Mouse (Mus musculus): ENCODE measurements at regions not wholly inside any gene's neighbourhood (a gene's known extent, or its start where the extent isn't known, plus 50 kb on each side); places are given as distances from the start of the nearest gene placed in this dataset.
A peak's percentile ranks its signal among the peaks of the same experiment; 100 is the strongest.

DNA sequence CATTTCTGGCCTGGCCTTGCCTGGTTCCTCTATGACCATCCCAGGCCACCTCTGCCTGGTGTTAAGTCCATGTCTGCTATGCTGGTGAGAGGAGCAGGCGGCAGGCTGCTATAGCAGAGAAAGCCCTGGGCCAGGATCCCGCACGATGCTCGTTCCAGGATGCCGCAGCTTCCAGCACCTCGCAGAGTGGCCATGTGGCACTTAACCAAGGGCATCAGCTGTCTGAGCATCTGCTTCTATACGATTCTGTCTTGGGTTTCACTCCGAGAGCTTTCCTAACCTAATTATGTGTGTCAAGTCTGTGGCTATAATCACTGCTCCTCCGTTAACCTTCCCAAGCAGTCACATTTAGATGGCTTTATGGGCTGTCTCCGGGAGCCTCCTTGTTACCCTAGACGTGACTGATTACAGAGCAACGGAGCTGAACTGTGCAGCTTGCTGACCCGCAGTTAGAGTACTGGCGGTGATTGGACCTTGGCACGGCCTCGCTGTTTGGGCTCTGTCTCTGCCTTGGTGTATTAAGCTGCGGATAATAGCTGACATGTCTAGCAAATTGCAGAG, 64.4 kb downstream of the Ackr3 start:
- H3K27ac ChIP-seq (ENCODE audit: poor library complexity, severe bottlenecking) = no peak overlapping the region
- no peak overlapping the region for H3K9ac ChIP-seq
- WGBS = 72% methylated on average over 17 of the region's 17 CpGs
- peaks cover under 1% of the 10 kb centered on the region for H3K4me1 ChIP-seq (replicated peaks)
- H3K4me3 ChIP-seq = no peak overlapping the region
- no peaks in the 10 kb centered on the region for H3K36me3 ChIP-seq
- H3K27me3 ChIP-seq (replicated peaks) = peaks cover 3% of the 10 kb centered on the region; the same call in 1 of the 2 replicates
- no peak for ATAC-seq (ENCODE audit: insufficient number of reproducible peaks, low FRiP score)
- H3K4me2 ChIP-seq = no peak overlapping the region
- no peaks in the 10 kb centered on the region for H3K9me3 ChIP-seq (replicated peaks)

GRCm38 (mm10) chr1:90268951-90269350, 65.2 kb downstream of the Ackr3 start:
- Histone ChIP-seq H3K4me1 (replicated peaks) (peaks cover 5% of the 10 kb centered on the region), H3K4me2 (no peak overlapping the region), H3K27ac (ENCODE audit: poor library complexity, severe bottlenecking) (no peak overlapping the region), H3K4me3 (no peak overlapping the region), H3K36me3 (no peaks in the 10 kb centered on the region), H3K9ac (no peak overlapping the region), H3K9me3 (replicated peaks) (no peaks in the 10 kb centered on the region), H3K27me3 (replicated peaks) (peaks cover 3% of the 10 kb centered on the region; the same call in 1 of the 2 replicates)
- WGBS = 81% methylated on average over 7 of the region's 7 CpGs
- ATAC-seq (ENCODE audit: insufficient number of reproducible peaks, low FRiP score) = no peak

DNA sequence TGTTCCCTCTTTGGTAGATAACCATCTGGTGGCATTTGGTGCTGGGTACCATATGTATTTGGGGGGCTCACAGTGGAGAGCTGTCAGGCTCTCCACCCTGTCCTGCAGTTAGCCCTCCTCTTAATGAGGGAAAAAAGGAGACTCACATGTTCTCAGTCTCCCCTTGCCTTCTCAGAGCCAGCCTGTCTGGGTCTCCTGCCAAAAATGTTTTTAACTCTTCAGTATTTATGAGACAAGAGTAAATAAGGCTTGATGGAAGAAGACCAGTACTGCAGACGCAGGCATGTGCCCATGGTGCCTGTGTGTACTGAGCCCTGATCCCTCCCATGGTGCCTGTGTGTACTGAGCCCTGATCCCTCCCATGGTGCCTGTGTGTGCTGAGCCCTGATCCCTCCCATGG, 66.1 kb downstream of the Ackr3 start:
- 73% methylated on average over 1 of the region's 1 CpGs for WGBS
- ATAC-seq (ENCODE audit: insufficient number of reproducible peaks, low FRiP score) = no peak
- H3K4me3 ChIP-seq = no peak overlapping the region
- peaks cover 3% of the 10 kb centered on the region; the same call in 1 of the 2 replicates for H3K27me3 ChIP-seq (replicated peaks)
- H3K36me3 ChIP-seq = no peaks in the 10 kb centered on the region
- no peak overlapping the region for H3K27ac ChIP-seq (ENCODE audit: poor library complexity, severe bottlenecking)
- H3K4me2 ChIP-seq = no peak overlapping the region
- no peak overlapping the region for H3K9ac ChIP-seq
- peaks cover 5% of the 10 kb centered on the region for H3K4me1 ChIP-seq (replicated peaks)
- H3K9me3 ChIP-seq (replicated peaks) = no peaks in the 10 kb centered on the region

- H3K27ac ChIP-seq (ENCODE audit: poor library complexity, severe bottlenecking) = no peak overlapping the region
- ATAC-seq (ENCODE audit: insufficient number of reproducible peaks, low FRiP score) = no peak
- H3K9ac ChIP-seq = no peak overlapping the region
- no peaks in the 10 kb centered on the region for H3K36me3 ChIP-seq
- H3K9me3 ChIP-seq (replicated peaks) = no peaks in the 10 kb centered on the region
- peaks cover 5% of the 10 kb centered on the region for H3K4me1 ChIP-seq (replicated peaks)
- H3K27me3 ChIP-seq (replicated peaks) = peaks cover 3% of the 10 kb centered on the region; the same call in 1 of the 2 replicates
- no peak overlapping the region for H3K4me2 ChIP-seq
- H3K4me3 ChIP-seq = no peak overlapping the region
- 88% methylated on average over 3 of the region's 3 CpGs for WGBS
These were observed 67.5 kb downstream of the Ackr3 start for GRCm38 (mm10) chr1:90271326-90271725.

GRCm38 (mm10) chr1:90272411-90272810, 68.6 kb downstream of the Ackr3 start:
- WGBS = 91% methylated on average over 5 of the region's 5 CpGs

DNA sequence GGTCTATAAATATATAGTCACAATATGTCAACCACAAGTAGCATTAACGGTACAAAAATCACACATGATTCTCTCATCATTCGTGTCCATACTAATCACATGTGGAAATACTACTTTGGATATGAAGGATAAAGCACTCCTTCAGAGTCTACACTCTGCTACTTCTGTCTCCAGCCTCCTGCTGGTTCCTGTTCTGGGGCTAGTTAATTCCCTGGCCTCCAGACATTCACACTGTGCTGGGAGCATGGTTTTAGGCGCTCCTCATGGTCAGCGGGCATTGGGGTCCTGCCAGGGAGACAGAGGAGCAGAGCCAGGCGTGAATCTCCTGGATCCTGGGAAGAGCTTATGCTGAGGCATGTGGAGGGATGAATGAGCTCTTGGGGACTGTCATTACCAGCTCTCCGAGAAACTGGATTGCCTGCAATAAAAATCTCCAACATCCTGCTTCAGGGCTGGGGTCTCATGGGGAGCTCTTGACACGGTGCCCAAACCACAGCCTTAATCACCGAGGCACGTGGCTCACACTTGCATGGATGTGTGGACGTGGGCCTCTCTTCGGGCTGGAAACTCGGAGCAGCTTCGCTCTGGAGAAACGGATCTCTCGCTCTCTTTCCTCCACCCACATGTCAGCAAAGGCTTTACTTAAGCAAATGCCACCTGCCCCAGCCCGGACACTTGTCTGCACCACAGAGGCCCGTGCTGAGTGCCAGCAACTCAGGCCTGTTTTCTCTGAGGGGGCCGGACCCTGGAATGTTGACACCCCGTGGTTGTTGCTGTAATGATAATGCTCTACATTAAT, 69.2 kb downstream of the Ackr3 start:
- Histone ChIP-seq H3K9ac (no peak overlapping the region), H3K27ac (ENCODE audit: poor library complexity, severe bottlenecking) (no peak overlapping the region), H3K36me3 (no peaks in the 10 kb centered on the region), H3K9me3 (replicated peaks) (no peaks in the 10 kb centered on the region), H3K27me3 (replicated peaks) (no peaks in the 10 kb centered on the region; the same call in 1 of the 2 replicates), H3K4me1 (replicated peaks) (peaks cover 13% of the 10 kb centered on the region), H3K4me2 (no peak overlapping the region), H3K4me3 (no peak overlapping the region)
- 65% methylated on average over 19 of the region's 19 CpGs for WGBS
- no peak for ATAC-seq (ENCODE audit: insufficient number of reproducible peaks, low FRiP score)

More at GRCm38 (mm10) chr1:90272411-90272810, 68.6 kb downstream of the Ackr3 start:
- H3K36me3 ChIP-seq = no peaks in the 10 kb centered on the region
- no peak overlapping the region for H3K4me2 ChIP-seq
- H3K4me3 ChIP-seq = no peak overlapping the region
- ATAC-seq (ENCODE audit: insufficient number of reproducible peaks, low FRiP score) = no peak
- H3K4me1 ChIP-seq (replicated peaks) = peaks cover 10% of the 10 kb centered on the region
- no peaks in the 10 kb centered on the region; the same call in 1 of the 2 replicates for H3K27me3 ChIP-seq (replicated peaks)
- no peaks in the 10 kb centered on the region for H3K9me3 ChIP-seq (replicated peaks)
- no peak overlapping the region for H3K27ac ChIP-seq (ENCODE audit: poor library complexity, severe bottlenecking)
- H3K9ac ChIP-seq = no peak overlapping the region

DNA sequence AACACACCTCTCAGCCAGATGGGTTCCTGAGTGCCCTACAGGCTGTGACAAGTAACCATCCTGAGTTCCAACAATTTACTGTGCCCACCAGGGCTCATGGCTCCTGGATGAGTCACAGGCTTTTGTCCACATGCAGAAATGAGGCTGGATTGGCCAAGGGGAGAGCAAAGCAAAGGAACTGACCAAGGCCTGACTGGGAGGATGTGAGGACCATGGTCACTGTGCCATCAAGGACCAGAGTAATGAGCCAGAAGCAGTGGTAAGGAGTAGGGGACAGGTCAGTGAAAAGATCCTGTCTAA, 69.8 kb downstream of the Ackr3 start:
- no peaks in the 10 kb centered on the region for H3K9me3 ChIP-seq (replicated peaks)
- no peaks in the 10 kb centered on the region for H3K36me3 ChIP-seq
- no peaks in the 10 kb centered on the region; the same call in 1 of the 2 replicates for H3K27me3 ChIP-seq (replicated peaks)
- H3K4me3 ChIP-seq = no peak overlapping the region
- H3K4me1 ChIP-seq (replicated peaks) = peaks cover 13% of the 10 kb centered on the region
- 0 out of 2 replicates have a peak overlapping the region, but pooled peaks have one; percentile 45 for H3K27ac ChIP-seq (ENCODE audit: poor library complexity, severe bottlenecking)
- H3K4me2 ChIP-seq = no peak overlapping the region
- ATAC-seq (ENCODE audit: insufficient number of reproducible peaks, low FRiP score) = no peak
- H3K9ac ChIP-seq = no peak overlapping the region

- H3K36me3 ChIP-seq = no peaks in the 10 kb centered on the region
- no peak overlapping the region for H3K4me2 ChIP-seq
- no peak overlapping the region for H3K4me3 ChIP-seq
- H3K4me1 ChIP-seq (replicated peaks) = peaks cover 21% of the 10 kb centered on the region
- no peaks in the 10 kb centered on the region for H3K27me3 ChIP-seq (replicated peaks)
- ATAC-seq (ENCODE audit: insufficient number of reproducible peaks, low FRiP score) = peak; percentile 88
- WGBS = 79% methylated on average over 9 of the region's 9 CpGs
- H3K27ac ChIP-seq (ENCODE audit: poor library complexity, severe bottlenecking) = peak overlapping the region; percentile 49; the same call in 1 of the 2 replicates
- H3K9ac ChIP-seq = no peak overlapping the region
- no peaks in the 10 kb centered on the region for H3K9me3 ChIP-seq (replicated peaks)
These were observed 71.3 kb downstream of the Ackr3 start for GRCm38 (mm10) chr1:90274968-90275651.

GRCm38 (mm10) chr1:90275786-90276520, 72.2 kb downstream of the Ackr3 start:
- ATAC-seq (ENCODE audit: insufficient number of reproducible peaks, low FRiP score) = no peak
- Histone ChIP-seq H3K36me3 (no peaks in the 10 kb centered on the region), H3K27me3 (replicated peaks) (no peaks in the 10 kb centered on the region), H3K9ac (no peak overlapping the region), H3K4me2 (no peak overlapping the region), H3K4me3 (no peak overlapping the region), H3K9me3 (replicated peaks) (no peaks in the 10 kb centered on the region), H3K27ac (ENCODE audit: poor library complexity, severe bottlenecking) (peak overlapping the region; percentile 49; the same call in 1 of the 2 replicates), H3K4me1 (replicated peaks) (peaks cover 21% of the 10 kb centered on the region)
- WGBS = 84% methylated on average over 16 of the region's 16 CpGs

DNA sequence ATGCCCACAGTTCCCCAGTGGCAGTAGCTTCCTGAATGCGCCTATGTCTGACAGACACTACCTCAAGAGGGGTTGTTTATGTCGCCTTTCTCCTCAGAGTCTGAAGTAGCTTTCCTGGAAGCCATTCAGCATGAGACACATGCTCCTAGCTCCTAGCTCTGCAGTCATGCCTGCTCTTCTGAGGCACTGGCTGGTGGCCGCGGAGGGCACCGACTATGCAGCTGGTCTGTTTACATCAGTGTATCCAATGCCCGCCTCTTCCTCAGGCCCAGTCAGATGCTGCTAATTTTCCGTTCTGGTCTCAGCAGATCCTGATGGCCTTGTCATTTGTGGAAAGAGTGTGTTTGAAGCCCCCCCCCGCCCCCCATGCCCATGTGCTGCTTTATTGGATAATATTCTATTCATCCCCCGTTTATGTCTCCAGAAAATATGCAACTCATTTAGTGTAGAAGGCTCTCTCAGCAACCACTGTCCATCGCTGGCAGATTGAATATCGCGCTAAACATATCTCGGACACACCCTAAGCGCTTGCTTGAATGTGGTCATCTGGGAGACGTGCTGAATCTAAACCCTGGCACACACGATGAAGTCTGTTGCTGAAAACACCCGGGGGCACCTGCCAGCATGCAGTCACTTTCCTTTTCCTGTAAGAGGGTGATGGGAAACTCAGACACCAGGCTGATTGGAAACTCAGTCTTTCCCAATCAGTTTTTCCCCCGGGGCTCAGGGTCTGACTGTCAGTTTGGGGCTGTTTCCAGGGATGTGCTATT, 73.9 kb downstream of the Ackr3 start:
- H3K4me2 ChIP-seq = no peak overlapping the region
- no peak overlapping the region for H3K9ac ChIP-seq
- WGBS = 83% methylated on average over 18 of the region's 18 CpGs
- H3K9me3 ChIP-seq (replicated peaks) = no peaks in the 10 kb centered on the region
- H3K36me3 ChIP-seq = no peaks in the 10 kb centered on the region
- ATAC-seq (ENCODE audit: insufficient number of reproducible peaks, low FRiP score) = no peak
- peaks cover 23% of the 10 kb centered on the region for H3K4me1 ChIP-seq (replicated peaks)
- H3K27ac ChIP-seq (ENCODE audit: poor library complexity, severe bottlenecking) = no peak overlapping the region
- H3K27me3 ChIP-seq (replicated peaks) = no peaks in the 10 kb centered on the region
- no peak overlapping the region for H3K4me3 ChIP-seq
